Mouse (Mus musculus): ENCODE measurements around the gene Msrb1.
"Not testable (repeated sequence)": the region's sequence is repeated elsewhere in the genome, so short reads cannot be mapped to it uniquely, and the experiment has no call there.

Msrb1 gene

GRCm38 (mm10) chr17:24719494-24720222 is 16.8 kb upstream of the Msrb1 start:
- intact Hi-C loops (cut with DNase I), result no loop called here

- intact Hi-C loops (cut with DNase I), result not testable (repeated sequence)
Observed at GRCm38 (mm10) chr17:24720616-24721015, 15.8 kb upstream of the Msrb1 start.

GRCm38 (mm10) chr17:24721383-24721955 is 15.0 kb upstream of the Msrb1 start:
- intact Hi-C loops (cut with DNase I), result not testable (repeated sequence)

- intact Hi-C loops (cut with DNase I), result no loop called here
Observed at GRCm38 (mm10) chr17:24722220-24722924, 14.1 kb upstream of the Msrb1 start.

- intact Hi-C loops (cut with DNase I), result no loop called here
Observed at GRCm38 (mm10) chr17:24723122-24723880, 13.1 kb upstream of the Msrb1 start.

GRCm38 (mm10) chr17:24723881-24724180 is 12.6 kb upstream of the Msrb1 start:
- intact Hi-C loops (cut with DNase I), result no loop called here

- intact Hi-C loops (cut with DNase I), result no loop called here
Observed at GRCm38 (mm10) chr17:24724184-24724583, 12.3 kb upstream of the Msrb1 start, which contains the start of gene Ndufb10. Gene Ndufb10, minus strand, starts transcription at chr17:24724478.

GRCm38 (mm10) chr17:24725637-24726390 is 10.6 kb upstream of the Msrb1 start:
- intact Hi-C loops (cut with DNase I), result no loop called here

- intact Hi-C loops (cut with DNase I), result no loop called here
Observed at GRCm38 (mm10) chr17:24727618-24728017, 8.8 kb upstream of the Msrb1 start, which contains the start of gene Rpl3l. Gene Rpl3l, plus strand, starts transcription at chr17:24727820.

- intact Hi-C loops (cut with DNase I), result no loop called here
Observed at GRCm38 (mm10) chr17:24728184-24728583, 8.3 kb upstream of the Msrb1 start.

GRCm38 (mm10) chr17:24729067-24729466 is 7.4 kb upstream of the Msrb1 start:
- intact Hi-C loops (cut with DNase I), result no loop called here

GRCm38 (mm10) chr17:24730787-24731186 is 5.7 kb upstream of the Msrb1 start:
- intact Hi-C loops (cut with DNase I), result no loop called here

GRCm38 (mm10) chr17:24732233-24732935 is 4.1 kb upstream of the Msrb1 start:
- intact Hi-C loops (cut with DNase I), result no loop called here

- intact Hi-C loops (cut with DNase I), result no loop called here
Observed at GRCm38 (mm10) chr17:24733434-24734050, 2.9 kb upstream of the Msrb1 start.

- intact Hi-C loops (cut with DNase I), result no loop called here
Observed at GRCm38 (mm10) chr17:24734513-24734912, 1.9 kb upstream of the Msrb1 start.

GRCm38 (mm10) chr17:24735446-24735845 is 996 bp upstream of the Msrb1 start:
- intact Hi-C loops (cut with DNase I), result no loop called here

GRCm38 (mm10) chr17:24737135-24737810 is 831 bp downstream of the Msrb1 start:
- intact Hi-C loops (cut with DNase I), result loop anchor here (2.0 kb wide), 1 partner anchor 82 kb away; no protein-coding TSS in a partner anchor

- intact Hi-C loops (cut with DNase I), result no loop called here
Observed at GRCm38 (mm10) chr17:24738238-24738637, 1.8 kb downstream of the Msrb1 start.

- intact Hi-C loops (cut with DNase I), result no loop called here
Observed at GRCm38 (mm10) chr17:24739926-24740325, 3.5 kb downstream of the Msrb1 start.
